Mouse (Mus musculus) CD4-positive, CD25-positive, alpha-beta regulatory T cell, adult 2 months (primary cell): ENCODE measurements at regions not wholly inside any gene's neighbourhood (a gene's known extent, or its start where the extent isn't known, plus 50 kb on each side); places are given as distances from the start of the nearest gene placed in this dataset.

ENCODE experiments used
- DNase-seq: peaks from one replicate; pipeline ENCODE4 v3.0.0-alpha.2; 2012; ENCODE audit warnings: low read depth, low spot score

- DNase-seq = no peak
Measured at GRCm38 (mm10) chr8:91884325-91884724, 82.5 kb upstream of the Irx3 start.

GRCm38 (mm10) chr8:91883012-91883411 lies 81.1 kb upstream of the Irx3 start:
- DNase-seq = no peak

GRCm38 (mm10) chr8:91878886-91879285 lies 77.0 kb upstream of the Irx3 start:
- DNase-seq = no peak

GRCm38 (mm10) chr8:91876161-91876560 lies 74.3 kb upstream of the Irx3 start:
- no peak for DNase-seq

- DNase-seq = no peak
Measured at GRCm38 (mm10) chr8:91873232-91873631, 71.4 kb upstream of the Irx3 start.

- DNase-seq = no peak
Measured at GRCm38 (mm10) chr8:91872278-91873115, 70.6 kb upstream of the Irx3 start.

GRCm38 (mm10) chr8:91867069-91867468 lies 65.2 kb upstream of the Irx3 start:
- DNase-seq = no peak

GRCm38 (mm10) chr8:91866076-91866475 lies 64.2 kb upstream of the Irx3 start:
- DNase-seq = no peak

- no peak for DNase-seq
Measured at GRCm38 (mm10) chr8:91865361-91865760, 63.5 kb upstream of the Irx3 start.

- DNase-seq = no peak
Measured at GRCm38 (mm10) chr8:91863505-91863904, 61.6 kb upstream of the Irx3 start.

- DNase-seq = no peak
Measured at GRCm38 (mm10) chr8:91855881-91856280, 54.0 kb upstream of the Irx3 start.

GRCm38 (mm10) chr8:91854369-91854768 lies 52.5 kb upstream of the Irx3 start:
- DNase-seq = no peak

GRCm38 (mm10) chr8:91853803-91854202 lies 51.9 kb upstream of the Irx3 start:
- no peak for DNase-seq

- DNase-seq = no peak
Measured at GRCm38 (mm10) chr8:91853336-91853735, 51.5 kb upstream of the Irx3 start.
